In genomic region chr4:54470022-54471008, GRCm38 (mm10) we compare ENCODE assay signal across 8 mouse cellular contexts.
DNase-seq lines count a peak whose midpoint lies in the region; ATAC-seq and TF ChIP-seq lines count a peak whose summit lies in the region.

No protein-coding gene starts in this region.

- H3K36me3 ChIP-seq in kidney, embryonic 14.5 days (ENCODE audit: control insufficient read depth, insufficient read depth, low read length), result no peaks in the 10 kb centered on the region
- H3K36me3 ChIP-seq in embryonic facial prominence, embryonic 13.5 days, result no peaks in the 10 kb centered on the region
- no peaks in the 10 kb centered on the region for H3K36me3 ChIP-seq in heart, embryonic 10.5 days
- H3K36me3 ChIP-seq in lung, postnatal 0 days (ENCODE audit: insufficient read depth, low read length), result no peaks in the 10 kb centered on the region

- DNase-seq in kidney, adult 18-20 months, result no peak
- peak; percentile 83 for DNase-seq in heart, embryonic 10.5 days (ENCODE audit: low spot score)
- DNase-seq in layer of hippocampus, adult 2 months (ENCODE audit: low spot score in 2 of 2), result peak; percentile 60 to 67
- DNase-seq in lung, postnatal 0 days (ENCODE audit: low spot score), result peak; percentile 54
- DNase-seq in right cerebral cortex, postnatal 4 days, result peak; percentile 79
- DNase-seq in ovary, adult 18-20 months (ENCODE audit: low spot score), result no peak

- H3K4me2 ChIP-seq in kidney, embryonic 14.5 days (replicated peaks; ENCODE audit: low read depth, low read length), result no peak overlapping the region
- H3K4me2 ChIP-seq in embryonic facial prominence, embryonic 13.5 days, result peak overlapping the region; percentile 41
- peak overlapping the region; percentile 27; the same call in 1 of the 2 replicates for H3K4me2 ChIP-seq in lung, postnatal 0 days (replicated peaks; ENCODE audit: low read depth, low read length)

- no peaks in the 10 kb centered on the region for H3K27me3 ChIP-seq in kidney, embryonic 14.5 days (ENCODE audit: control insufficient read depth, insufficient read depth, low read length)
- no peaks in the 10 kb centered on the region; the same call in 1 of the 2 replicates for H3K27me3 ChIP-seq in embryonic facial prominence, embryonic 13.5 days
- H3K27me3 ChIP-seq in heart, embryonic 10.5 days (ENCODE audit: insufficient read depth, poor library complexity, severe bottlenecking), result no peaks in the 10 kb centered on the region
- no peaks in the 10 kb centered on the region for H3K27me3 ChIP-seq in lung, postnatal 0 days (replicated peaks; ENCODE audit: insufficient read depth, low read length)

- peak; percentile 43; the same call in 1 of the 2 replicates for ATAC-seq in kidney, embryonic 14.5 days (ENCODE audit: low FRiP score, low TSS enrichment)
- peak; percentile 82 for ATAC-seq in embryonic facial prominence, embryonic 13.5 days (ENCODE audit: insufficient number of reproducible peaks, insufficient read depth, low FRiP score, low TSS enrichment, low read depth)
- ATAC-seq in lung, postnatal 0 days, result no peak

- no peak for TF ChIP-seq EP300 in lung, postnatal 0 days (IDR thresholded peaks at IDR 0.05)

- no peak overlapping the region for H3K4me3 ChIP-seq in kidney, embryonic 14.5 days (ENCODE audit: low read length)
- no peak overlapping the region for H3K4me3 ChIP-seq in embryonic facial prominence, embryonic 13.5 days
- H3K4me3 ChIP-seq in heart, embryonic 10.5 days, result no peak overlapping the region
- no peak overlapping the region for H3K4me3 ChIP-seq in layer of hippocampus, adult 2 months
- no peak overlapping the region for H3K4me3 ChIP-seq in lung, postnatal 0 days (ENCODE audit: low read depth, low read length)

- H3K4me1 ChIP-seq in kidney, embryonic 14.5 days (ENCODE audit: control insufficient read depth, insufficient read depth, low read length), result no peaks in the 10 kb centered on the region
- peaks cover 22% of the 10 kb centered on the region for H3K4me1 ChIP-seq in embryonic facial prominence, embryonic 13.5 days
- H3K4me1 ChIP-seq in heart, embryonic 10.5 days, result peaks cover 18% of the 10 kb centered on the region
- no peaks in the 10 kb centered on the region for H3K4me1 ChIP-seq in lung, postnatal 0 days (ENCODE audit: insufficient read depth, low read depth, low read length)

- TF ChIP-seq CTCF in layer of hippocampus, adult 2 months (conservative IDR thresholded peaks at IDR 0.05), result no peak; the same call in 1 of the 2 replicates
- TF ChIP-seq CTCF in lung, postnatal 0 days (IDR thresholded peaks at IDR 0.05), result no peak

- no peaks in the 10 kb centered on the region for H3K9me3 ChIP-seq in kidney, embryonic 14.5 days (ENCODE audit: control insufficient read depth, low read length)
- H3K9me3 ChIP-seq in embryonic facial prominence, embryonic 13.5 days, result no peaks in the 10 kb centered on the region
- H3K9me3 ChIP-seq in heart, embryonic 10.5 days, result no peaks in the 10 kb centered on the region
- no peaks in the 10 kb centered on the region for H3K9me3 ChIP-seq in lung, postnatal 0 days (ENCODE audit: low read length)

- H3K27ac ChIP-seq in kidney, embryonic 14.5 days (ENCODE audit: low read depth, low read length), result no peak overlapping the region
- H3K27ac ChIP-seq in embryonic facial prominence, embryonic 13.5 days, result peak overlapping the region; percentile 77
- peak overlapping the region; percentile 42 for H3K27ac ChIP-seq in heart, embryonic 10.5 days
- H3K27ac ChIP-seq in layer of hippocampus, adult 2 months, result no peak overlapping the region
- no peak overlapping the region for H3K27ac ChIP-seq in lung, postnatal 0 days (ENCODE audit: low read length)

- 58% methylated on average over 13 of the region's 13 CpGs for WGBS in kidney, embryonic 14.5 days
- WGBS in embryonic facial prominence, embryonic 13.5 days, result 7% methylated on average over 13 of the region's 13 CpGs
- WGBS in heart, embryonic 10.5 days, result 29% methylated on average over 13 of the region's 13 CpGs
- 28% methylated on average over 13 of the region's 13 CpGs for WGBS in lung, postnatal 0 days

- no peak overlapping the region for H3K9ac ChIP-seq in kidney, embryonic 14.5 days (ENCODE audit: low read depth, low read length)
- H3K9ac ChIP-seq in embryonic facial prominence, embryonic 13.5 days, result no peak overlapping the region
- H3K9ac ChIP-seq in lung, postnatal 0 days (replicated peaks; ENCODE audit: low read depth), result no peak overlapping the region

Comparison
In these comparisons a context has a peak if more than half of its experiments do, and no peak if none do; other contexts are left out.
1. H3K27ac ChIP-seq: peak in embryonic facial prominence, embryonic 13.5 days (single experiment) and heart, embryonic 10.5 days (single experiment); none in kidney, embryonic 14.5 days (single experiment), layer of hippocampus, adult 2 months (single experiment) and lung, postnatal 0 days (single experiment).
2. DNase-seq: peak in heart, embryonic 10.5 days (single experiment), layer of hippocampus, adult 2 months (2 of 2), lung, postnatal 0 days (single experiment) and right cerebral cortex, postnatal 4 days (single experiment); none in kidney, adult 18-20 months (single experiment) and ovary, adult 18-20 months (single experiment).